Mouse (Mus musculus) gastrocnemius, postnatal 10 days (tissue): Measurements from ENCODE around the gene Nexmif. TPM values are rescaled to one million over a fixed set of nuclear protein-coding genes. Genes with fewer than 3 reads are reported as not detected.
"Not testable (repeated sequence)": the region's sequence is repeated elsewhere in the genome, so short reads cannot be mapped to it uniquely, and the experiment has no call there.

Experiments used
- DNase-seq: peaks from one replicate; pipeline ENCODE4 v3.0.0; 2021; ENCODE audit warnings: mixed read lengths
- long read RNA-seq, 2 experiments: library from polyadenylated mRNA; stranded (forward); transcript quantifications; one replicate each; pipeline ENCODE4 v2.0.0; 2021
- microRNA-seq, 2 experiments: library from miRNA; unstranded; fragments of <30 nt; microRNA quantifications; one replicate each; pipeline ENCODE4 v1.2.0; 2021
- total RNA-seq, 2 experiments: library from RNA; stranded (reverse); gene quantifications; 2 replicates each; pipeline ENCODE4 v1.2.3; 2021

Gene Nexmif
- under 1 TPM; 0.31 to 0.54 TPM for total RNA-seq
- long read RNA-seq, experiment 1: 0 reads
- long read RNA-seq, experiment 2, partial matches to known transcripts: 0 of 1 reads
- long read RNA-seq, experiment 2, other reads (novel, unspliced or antisense): 1 of 1 reads

- peak; percentile 19 for DNase-seq
Measured at GRCm38 (mm10) chrX:104200736-104201591, at the start of gene Nexmif. Gene Nexmif, minus strand, starts transcription at chrX:104201185.

DNA sequence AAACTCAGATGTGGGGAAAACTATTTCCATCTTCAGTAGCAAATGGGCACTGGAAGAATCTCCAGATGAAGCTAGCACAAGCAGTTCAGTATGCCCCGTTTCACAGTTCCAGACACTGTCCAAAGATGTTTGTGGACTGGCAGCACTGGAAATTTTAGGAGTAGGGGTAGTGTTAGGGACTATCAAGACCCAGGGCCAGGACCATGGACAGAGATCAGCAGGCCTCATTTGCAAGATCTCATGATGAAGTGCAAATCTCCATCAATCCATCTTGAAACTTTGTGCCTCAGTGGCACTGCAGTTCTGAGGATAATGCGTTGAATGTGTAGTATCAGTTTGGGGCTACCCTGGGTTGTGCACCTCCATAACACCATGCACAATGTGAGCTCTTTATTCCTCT lies 7.7 kb upstream of the Nexmif start:
- peak; percentile 3 for DNase-seq

- no peak for DNase-seq
Measured at GRCm38 (mm10) chrX:104201592-104202139, 681 bp upstream of the Nexmif start.

DNA sequence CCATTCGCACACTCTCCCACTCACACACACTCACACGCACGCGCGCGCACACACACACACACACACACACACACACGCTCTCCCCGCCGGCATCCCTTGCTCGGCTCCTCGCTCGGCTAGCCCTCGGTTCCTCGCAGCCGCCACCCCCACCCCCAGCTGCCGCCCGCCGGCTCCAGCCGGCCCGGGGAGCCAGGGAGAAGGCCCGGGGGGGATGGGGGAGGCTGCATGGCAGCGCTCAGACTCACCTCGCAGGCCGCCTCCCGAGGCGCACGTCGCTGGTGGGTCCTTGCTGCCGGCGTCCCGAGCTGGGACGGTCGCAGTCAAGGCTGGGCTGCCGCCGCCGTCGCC lies 623 bp downstream of the Nexmif start:
- DNase-seq: no peak

- DNase-seq: peak; percentile 46
Measured at GRCm38 (mm10) chrX:104199611-104200387, 1.2 kb downstream of the Nexmif start.

GRCm38 (mm10) chrX:104199070-104199469 lies 1.9 kb downstream of the Nexmif start:
- no peak for DNase-seq

DNA sequence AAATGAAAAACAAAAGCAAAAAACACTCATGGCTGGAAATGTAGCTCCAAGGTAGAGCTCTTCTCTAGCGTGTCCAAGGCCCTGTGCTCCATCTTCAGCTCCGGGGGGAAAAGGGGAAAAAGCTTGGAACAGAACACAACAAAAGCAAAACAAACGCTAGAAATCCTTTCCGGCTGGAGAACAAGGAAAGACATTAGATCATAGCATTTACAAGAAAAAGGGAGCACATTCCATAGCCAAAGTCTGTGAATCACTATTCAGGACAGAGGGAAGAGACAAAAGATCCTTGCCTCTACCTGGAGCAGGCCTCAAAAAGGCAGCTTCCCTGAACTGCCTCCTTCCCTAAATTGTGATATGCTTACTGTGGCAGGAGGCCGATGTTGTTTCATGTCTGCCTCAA lies 4.4 kb downstream of the Nexmif start:
- no peak for DNase-seq

- DNase-seq: peak; percentile 24
Measured at GRCm38 (mm10) chrX:104179257-104179656, 21.7 kb downstream of the Nexmif start.

DNA sequence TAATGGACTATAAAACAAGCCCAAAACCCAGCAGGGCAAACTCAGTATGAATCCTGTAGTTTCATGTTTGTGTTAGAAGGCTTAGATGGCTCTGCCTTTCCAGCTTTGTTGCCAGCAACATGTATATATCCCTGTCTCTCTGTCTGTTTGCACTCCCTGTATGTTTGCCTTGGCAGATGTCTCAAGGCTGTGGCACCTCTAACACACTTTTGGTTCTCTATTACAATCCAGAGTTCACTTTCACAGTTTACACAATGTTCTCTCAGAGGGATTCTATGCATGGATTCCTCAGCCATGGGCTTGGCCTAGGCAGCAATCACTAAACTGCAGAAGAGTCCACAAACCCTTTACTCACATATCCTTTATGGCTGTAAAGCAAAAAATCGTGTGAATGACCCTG lies 50.9 kb downstream of the Nexmif start:
- DNase-seq: no peak

DNA sequence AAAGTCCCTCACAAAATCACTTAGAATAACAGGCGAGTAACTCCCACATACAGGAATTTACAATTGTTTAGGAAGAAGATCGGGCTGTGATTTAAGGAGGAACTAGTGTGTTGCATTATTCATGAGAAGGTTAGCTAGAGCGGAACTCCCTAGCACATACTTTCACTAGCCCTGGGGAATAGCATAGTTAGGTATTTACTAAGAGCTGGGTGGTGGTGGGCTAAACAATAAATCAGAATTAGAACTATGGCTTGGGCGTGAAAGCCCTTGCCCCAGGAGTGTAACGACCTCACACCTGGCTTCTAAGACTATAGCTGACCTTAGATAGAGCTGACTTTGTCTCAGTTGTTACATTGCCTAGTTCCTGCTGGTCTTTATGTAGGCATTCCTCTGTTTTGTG lies 85.7 kb downstream of the Nexmif start:
- DNase-seq: not testable (repeated sequence)

DNA sequence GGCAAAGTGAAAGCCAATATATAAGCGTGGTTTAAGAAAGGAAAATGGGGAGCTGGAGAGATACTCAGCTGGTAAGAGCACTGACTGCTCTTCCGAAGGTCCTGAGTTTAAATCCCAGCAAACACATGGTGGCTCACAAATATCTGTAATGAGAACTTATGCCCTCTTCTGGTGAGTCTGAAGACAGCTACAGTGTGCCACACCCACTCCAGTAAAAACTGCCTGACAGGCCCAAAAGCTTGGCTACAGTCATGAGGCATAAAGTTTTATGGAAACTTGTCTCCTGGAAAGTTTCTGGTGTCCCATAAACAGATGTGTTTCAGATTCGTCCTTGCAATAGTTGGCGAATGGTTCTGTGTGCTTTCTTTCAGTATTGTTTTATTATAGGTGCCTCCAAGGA lies 86.4 kb downstream of the Nexmif start:
- no peak for DNase-seq

- no peak for DNase-seq
Measured at GRCm38 (mm10) chrX:104054848-104055247, 146.1 kb downstream of the Nexmif start.

DNA sequence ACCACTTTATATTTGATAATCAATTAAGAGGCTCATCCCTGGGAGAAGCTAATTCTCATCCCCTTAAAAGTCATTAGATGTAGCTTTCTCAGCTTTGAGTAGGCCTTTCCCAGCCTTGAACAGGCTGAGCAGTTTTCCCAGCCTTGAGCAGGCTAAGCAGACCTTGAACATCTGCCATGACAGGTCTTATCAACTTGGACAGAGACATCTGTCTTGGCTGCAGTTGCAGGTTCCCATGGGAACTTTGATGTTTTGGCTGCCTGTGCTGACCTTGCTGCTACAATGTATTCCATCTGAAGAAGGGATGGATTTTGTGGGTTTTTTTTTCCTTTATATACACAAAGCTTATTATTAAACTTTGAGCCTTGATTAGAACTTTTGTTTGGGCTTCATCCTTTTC lies 160.7 kb downstream of the Nexmif start:
- no peak for DNase-seq

DNA sequence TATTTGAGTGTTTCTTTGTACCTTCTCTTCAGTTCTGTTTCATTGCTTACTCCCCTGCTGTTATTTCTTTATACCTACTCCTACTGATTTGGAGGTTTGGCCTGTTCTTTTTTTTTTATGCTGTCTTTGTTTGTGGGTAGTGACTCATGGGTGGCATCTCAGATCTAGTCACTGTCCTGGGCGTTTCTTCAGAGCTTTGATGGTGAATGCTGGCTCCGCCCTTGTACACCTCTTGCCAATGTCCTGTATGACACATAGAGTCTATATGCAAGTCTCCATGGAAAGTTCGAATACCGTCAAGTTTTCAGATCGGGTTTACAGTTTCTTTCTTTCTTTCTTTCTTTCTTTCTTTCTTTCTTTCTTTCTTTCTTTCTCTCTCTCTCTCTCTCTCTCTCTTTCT lies 167.1 kb downstream of the Nexmif start:
- no peak for DNase-seq

- DNase-seq: no peak
Measured at GRCm38 (mm10) chrX:104032756-104033155, 168.2 kb downstream of the Nexmif start.

Small RNA genes within 50 kb of the gene (microRNA-seq; reads per million reads assigned to microRNA genes)
- gene Gm24993 (0 reads per million in 2 experiments), gene Mir672 (42.2 to 51.2 reads per million in 2 experiments)

Other genes with a start within 250 kb of the Nexmif start
- 10 to 100 TPM; 26.6 to 29.0 TPM for gene Rlim, start 219.9 kb downstream of the Nexmif start, total RNA-seq
- 10 to 100 TPM; 28.1 to 35.7 TPM for gene Abcb7, start 212.7 kb upstream of the Nexmif start, total RNA-seq